Mouse (Mus musculus): ENCODE measurements around the gene Med12l. TPM values are rescaled to one million over a fixed set of nuclear protein-coding genes. Genes with fewer than 3 reads are reported as not detected.

The Med12l gene
- total and polyA plus RNA-seq, 3 experiments: 0.16 TPM; not detected in 2

DNA sequence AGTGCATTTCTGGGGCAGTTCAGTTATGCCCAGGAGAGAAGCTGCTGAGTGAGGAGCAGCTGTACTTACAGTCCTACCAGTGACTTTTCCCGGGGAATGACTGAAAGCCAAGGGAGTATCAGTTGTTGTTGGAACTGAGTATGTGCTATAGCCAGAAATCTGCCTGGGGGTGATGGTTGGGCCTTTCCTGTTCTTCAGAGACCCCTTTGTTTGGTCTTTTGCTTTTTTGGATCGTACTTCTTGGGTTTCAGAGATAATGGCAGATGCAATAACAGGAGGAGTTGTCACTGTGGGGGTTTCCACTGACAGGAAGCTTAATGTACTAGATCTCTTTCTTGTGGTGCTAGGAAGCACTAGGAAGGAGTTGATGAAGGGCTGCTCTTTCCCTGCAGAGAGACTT lies 322.9 kb downstream of the Med12l start:
- H3K9me3 ChIP-seq (replicated peaks): no peaks in the 10 kb centered on the region
- TF ChIP-seq GATA1 (IDR thresholded peaks at IDR 0.05; ENCODE audit: borderline replicate concordance, low read length) (no peak), GATA2 (IDR thresholded peaks at IDR 0.05; ENCODE audit: borderline replicate concordance, low read depth, low read length) (no peak), CTCF (IDR thresholded peaks at IDR 0.05; ENCODE audit: low read depth, low read length) (no peak), POLR2AphosphoS5 (IDR thresholded peaks at IDR 0.05; ENCODE audit: insufficient replicate concordance, low read depth, low read length) (no peak), TAL1 (conservative IDR thresholded peaks at IDR 0.05; ENCODE audit: low read depth, low read length) (no peak)
- ATAC-seq (ENCODE audit: extremely low read depth, insufficient number of reproducible peaks, low FRiP score, poor library complexity, severe bottlenecking) (no peak), DNase-seq (ENCODE audit: low spot score) (no peak)
- no peak overlapping the region for H3K4me3 ChIP-seq (ENCODE audit: low read depth, low read length)
- H3K36me3 ChIP-seq (replicated peaks): no peaks in the 10 kb centered on the region
- no peaks in the 10 kb centered on the region for H3K27me3 ChIP-seq (ENCODE audit: insufficient read depth, low read length)
- no peaks in the 10 kb centered on the region for H3K4me1 ChIP-seq (ENCODE audit: insufficient read depth, low read depth, low read length)

DNA sequence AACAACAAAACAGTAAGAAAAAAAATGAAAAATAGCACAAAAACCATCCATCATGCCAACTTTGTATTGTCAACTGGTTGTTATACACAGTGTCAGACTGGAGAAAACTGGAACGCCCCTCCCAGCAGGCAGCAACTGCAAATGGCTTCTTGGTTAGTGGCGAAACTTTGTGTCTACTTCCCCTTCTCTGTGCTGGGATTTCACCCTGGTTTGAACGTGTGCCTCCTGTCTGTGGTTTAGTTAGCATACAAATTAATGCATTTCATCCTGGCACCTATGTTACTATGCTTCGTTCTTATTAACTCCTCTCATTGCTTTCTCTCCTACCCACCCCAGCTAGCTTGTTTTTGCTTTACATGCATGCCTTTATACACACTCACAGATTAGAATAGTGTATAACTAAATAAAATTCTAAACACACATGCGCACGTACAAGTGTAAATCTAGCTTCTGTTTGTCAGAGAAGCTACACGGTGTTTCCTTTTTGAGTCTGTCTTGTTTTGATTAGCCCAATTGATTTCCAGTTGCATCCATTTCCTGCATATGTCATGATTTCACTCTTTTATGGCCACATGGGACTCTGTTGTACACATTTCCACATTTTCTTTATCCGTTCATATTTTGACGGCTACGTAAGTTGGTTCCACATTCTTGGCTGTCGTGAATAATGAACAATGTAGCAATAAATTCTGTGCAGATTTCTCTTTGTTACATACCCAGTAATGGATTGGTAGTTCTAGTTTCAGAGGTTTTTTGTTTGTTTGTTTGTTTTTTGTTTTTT lies 336.2 kb downstream of the Med12l start:
- Histone ChIP-seq H3K9me3 (replicated peaks) (no peaks in the 10 kb centered on the region), H3K4me1 (ENCODE audit: insufficient read depth, low read depth, low read length) (no peaks in the 10 kb centered on the region), H3K36me3 (replicated peaks) (no peaks in the 10 kb centered on the region), H3K27me3 (ENCODE audit: insufficient read depth, low read length) (no peaks in the 10 kb centered on the region), H3K4me3 (ENCODE audit: low read depth, low read length) (no peak overlapping the region)
- ATAC-seq (ENCODE audit: extremely low read depth, insufficient number of reproducible peaks, low FRiP score, poor library complexity, severe bottlenecking): no peak
- no peak for TF ChIP-seq GATA2 (IDR thresholded peaks at IDR 0.05; ENCODE audit: borderline replicate concordance, low read depth, low read length)
- no peak for TF ChIP-seq TAL1 (conservative IDR thresholded peaks at IDR 0.05; ENCODE audit: low read depth, low read length)
- TF ChIP-seq GATA1 (IDR thresholded peaks at IDR 0.05; ENCODE audit: borderline replicate concordance, low read length): no peak
- TF ChIP-seq CTCF (IDR thresholded peaks at IDR 0.05; ENCODE audit: low read depth, low read length): no peak
- TF ChIP-seq POLR2AphosphoS5 (IDR thresholded peaks at IDR 0.05; ENCODE audit: insufficient replicate concordance, low read depth, low read length): no peak
- DNase-seq (ENCODE audit: low spot score): no peak

DNA sequence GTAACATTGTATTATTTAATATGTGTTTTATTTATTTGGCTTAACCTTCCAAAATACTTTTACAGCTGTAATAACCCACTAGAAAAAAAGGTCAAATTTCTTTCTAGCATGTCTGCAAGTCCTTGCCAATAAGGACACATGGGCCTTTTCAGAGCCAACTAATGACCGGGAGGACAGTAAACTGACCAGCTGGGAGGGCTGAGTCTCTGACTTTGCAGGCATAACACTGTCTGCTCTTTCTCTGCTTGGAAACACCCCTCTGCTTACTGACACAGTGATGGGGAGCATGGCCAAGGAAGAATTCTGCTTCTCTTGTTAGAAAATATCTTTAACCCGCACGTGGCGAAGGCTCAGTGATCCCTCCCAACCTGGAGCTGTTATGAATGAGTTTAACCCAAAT lies 337.4 kb downstream of the Med12l start:
- Histone ChIP-seq H3K4me1 (ENCODE audit: insufficient read depth, low read depth, low read length) (no peaks in the 10 kb centered on the region), H3K36me3 (replicated peaks) (no peaks in the 10 kb centered on the region), H3K9me3 (replicated peaks) (no peaks in the 10 kb centered on the region), H3K27me3 (ENCODE audit: insufficient read depth, low read length) (no peaks in the 10 kb centered on the region), H3K4me3 (ENCODE audit: low read depth, low read length) (no peak overlapping the region)
- ATAC-seq (ENCODE audit: extremely low read depth, insufficient number of reproducible peaks, low FRiP score, poor library complexity, severe bottlenecking) (no peak), DNase-seq (ENCODE audit: low spot score) (no peak)
- TF ChIP-seq TAL1 (conservative IDR thresholded peaks at IDR 0.05; ENCODE audit: low read depth, low read length) (no peak), GATA1 (IDR thresholded peaks at IDR 0.05; ENCODE audit: borderline replicate concordance, low read length) (no peak), CTCF (IDR thresholded peaks at IDR 0.05; ENCODE audit: low read depth, low read length) (no peak), POLR2AphosphoS5 (IDR thresholded peaks at IDR 0.05; ENCODE audit: insufficient replicate concordance, low read depth, low read length) (no peak), GATA2 (IDR thresholded peaks at IDR 0.05; ENCODE audit: borderline replicate concordance, low read depth, low read length) (no peak)

DNA sequence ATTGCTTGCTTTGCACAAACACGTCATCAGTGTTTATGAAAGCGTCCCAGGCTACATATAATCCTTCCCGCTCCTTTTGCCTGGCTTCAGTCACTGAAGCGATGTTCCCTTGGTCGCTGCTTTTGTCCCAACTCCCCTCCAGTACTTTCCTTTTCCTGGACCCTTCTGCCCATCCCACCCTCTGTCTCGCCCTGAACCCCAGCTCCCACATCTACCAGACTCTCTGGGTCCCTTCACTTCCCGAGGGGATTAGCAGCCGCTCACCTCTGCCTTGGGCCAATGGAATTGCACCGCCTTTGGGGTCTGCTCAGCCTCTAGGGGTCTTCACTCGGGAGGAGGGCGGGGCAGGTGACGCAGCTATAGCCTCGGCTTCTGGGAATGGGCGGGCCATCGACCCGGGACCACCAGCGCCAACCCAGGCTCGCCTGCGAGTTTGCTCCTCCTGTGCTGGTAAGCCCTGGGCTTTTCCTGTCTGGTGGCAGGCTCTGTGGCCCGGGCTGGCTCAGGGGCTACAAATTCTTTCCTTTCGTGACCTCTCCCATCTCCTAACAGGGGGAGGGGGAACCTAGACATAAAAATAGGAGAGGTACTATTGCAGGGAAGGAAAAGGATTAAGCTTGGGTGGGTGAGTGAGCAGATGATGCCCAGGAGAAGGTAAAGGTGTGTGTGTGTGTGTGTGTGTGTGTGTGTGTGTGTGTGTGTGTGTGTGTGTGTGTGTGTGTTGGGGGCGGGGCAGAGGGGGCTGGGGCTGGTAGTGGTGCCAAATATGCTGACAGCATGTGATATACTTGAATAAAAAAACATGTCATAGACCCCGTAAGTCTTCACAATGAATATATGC lies 338.7 kb downstream of the Med12l start, which contains the start of gene Igsf10:
Gene Igsf10 (minus strand): TSS at position 330 of the 841 bp plus-strand sequence.
- no peak within 1 kb of the TSS for H3K4me3 ChIP-seq (ENCODE audit: low read depth, low read length)
- no peaks in the 10 kb centered on the region for H3K4me1 ChIP-seq (ENCODE audit: insufficient read depth, low read depth, low read length)
- DNase-seq (ENCODE audit: low spot score) (no peak), ATAC-seq (ENCODE audit: extremely low read depth, insufficient number of reproducible peaks, low FRiP score, poor library complexity, severe bottlenecking) (no peak)
- no peak for TF ChIP-seq CTCF (IDR thresholded peaks at IDR 0.05; ENCODE audit: low read depth, low read length)
- TF ChIP-seq TAL1 (conservative IDR thresholded peaks at IDR 0.05; ENCODE audit: low read depth, low read length): no peak
- TF ChIP-seq GATA2 (IDR thresholded peaks at IDR 0.05; ENCODE audit: borderline replicate concordance, low read depth, low read length): no peak
- no peak for TF ChIP-seq GATA1 (IDR thresholded peaks at IDR 0.05; ENCODE audit: borderline replicate concordance, low read length)
- no peak for TF ChIP-seq POLR2AphosphoS5 (IDR thresholded peaks at IDR 0.05; ENCODE audit: insufficient replicate concordance, low read depth, low read length)
- H3K27me3 ChIP-seq (ENCODE audit: insufficient read depth, low read length): no peaks in the 10 kb centered on the region
- H3K9me3 ChIP-seq (replicated peaks): no peaks in the 10 kb centered on the region
- H3K36me3 ChIP-seq (replicated peaks): no peaks in the 10 kb centered on the region

DNA sequence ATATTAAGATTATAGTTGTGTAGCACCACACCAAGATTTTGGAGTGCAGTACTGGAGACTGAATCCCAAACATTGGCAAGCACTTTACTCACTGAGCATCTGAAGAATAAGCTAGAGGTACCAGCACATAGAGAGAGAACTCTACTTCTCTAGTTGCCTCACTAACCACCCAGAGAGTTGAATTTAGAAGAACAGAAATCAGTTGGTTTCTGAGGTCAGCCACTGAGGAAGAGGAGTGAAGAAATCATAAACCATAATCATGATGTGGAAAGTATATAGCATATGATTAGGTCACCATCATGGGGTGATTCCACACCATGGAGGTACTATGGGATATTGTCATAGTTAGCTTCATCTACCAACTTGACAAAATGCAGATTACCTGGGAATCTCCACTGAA lies 346.1 kb downstream of the Med12l start:
- Histone ChIP-seq H3K9me3 (replicated peaks) (no peaks in the 10 kb centered on the region), H3K4me1 (ENCODE audit: insufficient read depth, low read depth, low read length) (no peaks in the 10 kb centered on the region), H3K36me3 (replicated peaks) (no peaks in the 10 kb centered on the region), H3K4me3 (ENCODE audit: low read depth, low read length) (no peak overlapping the region), H3K27me3 (ENCODE audit: insufficient read depth, low read length) (no peaks in the 10 kb centered on the region)
- DNase-seq (ENCODE audit: low spot score) (no peak), ATAC-seq (ENCODE audit: extremely low read depth, insufficient number of reproducible peaks, low FRiP score, poor library complexity, severe bottlenecking) (no peak)
- TF ChIP-seq GATA2 (IDR thresholded peaks at IDR 0.05; ENCODE audit: borderline replicate concordance, low read depth, low read length): no peak
- TF ChIP-seq TAL1 (conservative IDR thresholded peaks at IDR 0.05; ENCODE audit: low read depth, low read length): no peak
- TF ChIP-seq POLR2AphosphoS5 (IDR thresholded peaks at IDR 0.05; ENCODE audit: insufficient replicate concordance, low read depth, low read length): no peak
- no peak for TF ChIP-seq CTCF (IDR thresholded peaks at IDR 0.05; ENCODE audit: low read depth, low read length)
- TF ChIP-seq GATA1 (IDR thresholded peaks at IDR 0.05; ENCODE audit: borderline replicate concordance, low read length): no peak

DNA sequence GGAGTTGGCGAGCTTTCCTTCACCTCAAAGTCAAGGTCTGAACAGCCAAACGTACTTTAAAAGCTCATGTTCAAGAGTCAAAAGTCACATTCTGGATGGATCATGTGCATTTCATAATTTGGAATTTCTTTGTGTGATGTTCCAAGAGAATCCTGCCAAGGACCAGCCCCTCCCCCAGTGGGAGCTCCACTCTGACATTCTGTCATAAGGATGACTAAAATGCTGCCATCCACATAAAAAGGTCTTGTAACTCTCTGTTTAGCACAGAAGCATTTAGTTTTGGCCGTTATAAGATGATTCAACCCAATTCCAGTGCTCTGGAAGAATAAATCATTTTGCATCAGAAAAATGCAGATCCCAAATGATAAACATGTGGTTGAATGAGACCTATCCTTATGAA lies 348.5 kb downstream of the Med12l start:
- DNase-seq (ENCODE audit: low spot score): no peak
- TF ChIP-seq GATA2 (IDR thresholded peaks at IDR 0.05; ENCODE audit: borderline replicate concordance, low read depth, low read length) (no peak), TAL1 (conservative IDR thresholded peaks at IDR 0.05; ENCODE audit: low read depth, low read length) (no peak)
- Histone ChIP-seq H3K4me3 (ENCODE audit: low read depth, low read length) (no peak overlapping the region), H3K36me3 (replicated peaks) (no peaks in the 10 kb centered on the region), H3K4me1 (ENCODE audit: insufficient read depth, low read depth, low read length) (no peaks in the 10 kb centered on the region), H3K9me3 (replicated peaks) (no peaks in the 10 kb centered on the region), H3K27me3 (ENCODE audit: insufficient read depth, low read length) (no peaks in the 10 kb centered on the region)
- ATAC-seq (ENCODE audit: extremely low read depth, insufficient number of reproducible peaks, low FRiP score, poor library complexity, severe bottlenecking): no peak
